Mouse (Mus musculus): Measurements from ENCODE around the gene Sf1.

GRCm38 (mm10) chr19:6407816-6408510 lies 44.5 kb downstream of the Sf1 start:
- no peak for TF ChIP-seq CTCF (IDR thresholded peaks at IDR 0.05; ENCODE audit: low read depth)
- TF ChIP-seq EP300 (IDR thresholded peaks at IDR 0.05; ENCODE audit: low read depth) = no peak

Data from liver, embryonic 14.5 days (tissue).